Mouse (Mus musculus) midbrain, embryonic 14.5 days (tissue): ENCODE measurements around the gene Hist3h2ba. TPM values are rescaled to one million over a fixed set of nuclear protein-coding genes. Genes with fewer than 3 reads are reported as not detected.

ENCODE experiments used
- ATAC-seq: fragments of 200-750 bp; cut with Nextera tagmentation; 2 replicates; pipeline ENCODE4 v1.8.0; 2017; ENCODE audit warnings: moderate number of reproducible peaks, moderate library complexity; ENCODE audit not compliant: low FRiP score, low TSS enrichment
- DNase-seq: peaks from one replicate; pipeline ENCODE4 v3.0.0-alpha.2; 2015
- H3K27ac ChIP-seq: fragments of 300-500 bp; sonication (generic); replicated peaks from 2 replicates; pipeline ENCODE4 v1.5.1; 2014; ENCODE audit warnings: mild to moderate bottlenecking, low read depth, low read length, moderate library complexity
- H3K27me3 ChIP-seq: fragments of 300-500 bp; sonication (generic); 2 replicates; pipeline ENCODE4 v1.6.1; 2014; ENCODE audit warnings: low read length, control low read depth, mixed read lengths; ENCODE audit not compliant: control insufficient read depth, insufficient read depth
- H3K36me3 ChIP-seq: fragments of 300-500 bp; sonication (generic); 2 replicates; pipeline ENCODE4 v1.6.1; 2014; ENCODE audit warnings: low read length, control low read depth; ENCODE audit not compliant: control insufficient read depth, insufficient read depth
- H3K4me1 ChIP-seq: fragments of 300-500 bp; sonication (generic); 2 replicates; pipeline ENCODE4 v1.6.1; 2014; ENCODE audit warnings: mild to moderate bottlenecking, antibody characterized with exemption, low read length, control low read depth; ENCODE audit not compliant: control insufficient read depth, insufficient read depth
- H3K4me2 ChIP-seq: fragments of 300-500 bp; sonication (generic); 2 replicates; pipeline ENCODE4 v1.6.1; 2014; ENCODE audit warnings: mild to moderate bottlenecking, low read length, moderate library complexity
- H3K4me3 ChIP-seq: fragments of 300-500 bp; sonication (generic); replicated peaks from 2 replicates; pipeline ENCODE4 v1.5.1; 2014; ENCODE audit warnings: low read depth, low read length
- H3K9ac ChIP-seq: fragments of 300-500 bp; sonication (generic); replicated peaks from 2 replicates; pipeline ENCODE4 v1.6.1; 2014; ENCODE audit warnings: mild to moderate bottlenecking, low read length, moderate library complexity
- H3K9me3 ChIP-seq: fragments of 300-500 bp; sonication (generic); 2 replicates; pipeline ENCODE4 v1.6.1; 2016; ENCODE audit warnings: low read length, control low read depth, mixed read lengths; ENCODE audit not compliant: control insufficient read depth
- WGBS: fragments of 180-500 bp; shearing (Covaris S2); extraction: QIAGEN DNeasy Blood & Tissue Kit; methylation state at CpG from one replicate; pipeline ENCODE4 v1.1.7; 2014; 5-methylcytosine and 5-hydroxymethylcytosine counted together
- polyA plus RNA-seq: library from polyadenylated mRNA; unstranded; fragments of >200 nt; fragmentation: Nextera tagmentation; extraction: Ambion mirVana; gene quantifications from 2 replicates; pipeline ENCODE4 v1.2.1, GENCODE M21; 2014

The Hist3h2ba gene
- polyA plus RNA-seq, 1 experiment from 2014 or later: 239 TPM

GRCm38 (mm10) chr11:58929641-58930040 lies 19.1 kb upstream of the Hist3h2ba start:
- H3K4me3 ChIP-seq: no peak overlapping the region
- no peak overlapping the region for H3K4me2 ChIP-seq
- no peaks in the 10 kb centered on the region for H3K9me3 ChIP-seq
- H3K9ac ChIP-seq: no peak overlapping the region
- H3K27ac ChIP-seq: no peak overlapping the region
- H3K27me3 ChIP-seq: no peaks in the 10 kb centered on the region
- no peak for DNase-seq
- H3K36me3 ChIP-seq: peaks cover 41% of the 10 kb centered on the region
- H3K4me1 ChIP-seq: 0 out of 2 replicates have a peak, but pooled peaks cover 5% of the 10 kb centered on the region
- no peak for ATAC-seq
- WGBS: 63% methylated on average over 3 of the region's 3 CpGs

- peaks cover 48% of the 10 kb centered on the region for H3K36me3 ChIP-seq
- 88% methylated on average over 3 of the region's 3 CpGs for WGBS
- no peaks in the 10 kb centered on the region for H3K9me3 ChIP-seq
- H3K4me1 ChIP-seq: 0 out of 2 replicates have a peak, but pooled peaks cover 5% of the 10 kb centered on the region
- DNase-seq (no peak), ATAC-seq (no peak)
- H3K4me2 ChIP-seq: no peak overlapping the region
- no peaks in the 10 kb centered on the region for H3K27me3 ChIP-seq
- no peak overlapping the region for H3K9ac ChIP-seq
- no peak overlapping the region for H3K27ac ChIP-seq
- H3K4me3 ChIP-seq: no peak overlapping the region
Observed at GRCm38 (mm10) chr11:58930254-58930653, 18.5 kb upstream of the Hist3h2ba start.

- H3K9ac ChIP-seq: no peak overlapping the region
- no peak for ATAC-seq
Observed at GRCm38 (mm10) chr11:58931576-58931975, 17.1 kb upstream of the Hist3h2ba start.

GRCm38 (mm10) chr11:58937909-58938308 lies 10.8 kb upstream of the Hist3h2ba start:
- WGBS: under 1% methylated on average over 13 of the region's 13 CpGs
- no peaks in the 10 kb centered on the region for H3K9me3 ChIP-seq
- no peaks in the 10 kb centered on the region for H3K27me3 ChIP-seq
- peak overlapping the region; percentile 75 for H3K4me2 ChIP-seq
- peaks cover 20% of the 10 kb centered on the region for H3K4me1 ChIP-seq
- peak; percentile 57 for DNase-seq
- peak overlapping the region; percentile 83 for H3K4me3 ChIP-seq
- H3K27ac ChIP-seq: peak overlapping the region; percentile 94
- H3K36me3 ChIP-seq: peaks cover 38% of the 10 kb centered on the region
- ATAC-seq: no peak
- peak overlapping the region; percentile 97 for H3K9ac ChIP-seq

More at GRCm38 (mm10) chr11:58931576-58931975, 17.1 kb upstream of the Hist3h2ba start:
- no peak overlapping the region for H3K27ac ChIP-seq
- no peak for DNase-seq
- no peak overlapping the region for H3K4me2 ChIP-seq
- H3K27me3 ChIP-seq: no peaks in the 10 kb centered on the region
- 0 out of 2 replicates have a peak, but pooled peaks cover 7% of the 10 kb centered on the region for H3K4me1 ChIP-seq
- peaks cover 60% of the 10 kb centered on the region for H3K36me3 ChIP-seq
- 85% methylated on average over 4 of the region's 4 CpGs for WGBS
- H3K4me3 ChIP-seq: no peak overlapping the region
- H3K9me3 ChIP-seq: no peaks in the 10 kb centered on the region

GRCm38 (mm10) chr11:58938322-58939087 lies 10.2 kb upstream of the Hist3h2ba start, which contains the start of gene Rnf187:
Gene Rnf187 (minus strand): TSS chr11:58938916.
- H3K9ac ChIP-seq: peak within 1 kb of the TSS; percentile 97
- H3K27me3 ChIP-seq: no peaks in the 10 kb centered on the region
- peak within 1 kb of the TSS; percentile 83 for H3K4me3 ChIP-seq
- DNase-seq (peak; percentile 97), ATAC-seq (peak; percentile 96)
- under 1% methylated on average over 95 of the region's 95 CpGs for WGBS
- H3K4me1 ChIP-seq: peaks cover 20% of the 10 kb centered on the region
- peak within 1 kb of the TSS; percentile 75 for H3K4me2 ChIP-seq
- peak within 1 kb of the TSS; percentile 94 for H3K27ac ChIP-seq
- H3K9me3 ChIP-seq: no peaks in the 10 kb centered on the region
- peaks cover 33% of the 10 kb centered on the region for H3K36me3 ChIP-seq

GRCm38 (mm10) chr11:58939088-58939439 lies 9.7 kb upstream of the Hist3h2ba start:
- Histone ChIP-seq H3K4me2 (peak overlapping the region; percentile 75), H3K36me3 (peaks cover 27% of the 10 kb centered on the region), H3K4me1 (peaks cover 20% of the 10 kb centered on the region), H3K9ac (peak overlapping the region; percentile 97), H3K27ac (peak overlapping the region; percentile 94), H3K9me3 (no peaks in the 10 kb centered on the region), H3K27me3 (no peaks in the 10 kb centered on the region), H3K4me3 (peak overlapping the region; percentile 83)
- ATAC-seq: no peak; the same call in 1 of the 2 replicates
- WGBS: 12% methylated on average over 6 of the region's 6 CpGs
- no peak for DNase-seq

GRCm38 (mm10) chr11:58944136-58944535 lies 4.6 kb upstream of the Hist3h2ba start:
- Histone ChIP-seq H3K36me3 (no peaks in the 10 kb centered on the region), H3K27ac (no peak overlapping the region), H3K9me3 (no peaks in the 10 kb centered on the region), H3K4me3 (no peak overlapping the region), H3K27me3 (no peaks in the 10 kb centered on the region), H3K9ac (no peak overlapping the region), H3K4me2 (no peak overlapping the region), H3K4me1 (peaks cover 11% of the 10 kb centered on the region; the same call in 1 of the 2 replicates)
- WGBS: 76% methylated on average over 5 of the region's 5 CpGs
- ATAC-seq: no peak
- DNase-seq: no peak

- H3K27ac ChIP-seq: peak overlapping the region; percentile 99
- peak overlapping the region; percentile 75 for H3K4me2 ChIP-seq
- H3K36me3 ChIP-seq: no peaks in the 10 kb centered on the region
- peak overlapping the region; percentile 61 for H3K4me3 ChIP-seq
- DNase-seq (no peak), ATAC-seq (no peak)
- H3K4me1 ChIP-seq: peaks cover 21% of the 10 kb centered on the region
- 78% methylated on average over 3 of the region's 3 CpGs for WGBS
- H3K9me3 ChIP-seq: no peaks in the 10 kb centered on the region
- no peaks in the 10 kb centered on the region for H3K27me3 ChIP-seq
- peak overlapping the region; percentile 82 for H3K9ac ChIP-seq
Observed at GRCm38 (mm10) chr11:58947306-58947705, 1.4 kb upstream of the Hist3h2ba start.
